Mouse (Mus musculus) cerebellum, adult 11 months (tissue): ENCODE measurements around the gene Tmem233.

Experiments used
- DNase-seq: peaks from one replicate; pipeline ENCODE4 v3.0.0; 2022

Gene Tmem233

GRCm38 (mm10) chr5:116083081-116083480, at the start of gene Tmem233:
Tmem233 (minus strand) TSS chr5:116083244.
- no peak for DNase-seq

DNA sequence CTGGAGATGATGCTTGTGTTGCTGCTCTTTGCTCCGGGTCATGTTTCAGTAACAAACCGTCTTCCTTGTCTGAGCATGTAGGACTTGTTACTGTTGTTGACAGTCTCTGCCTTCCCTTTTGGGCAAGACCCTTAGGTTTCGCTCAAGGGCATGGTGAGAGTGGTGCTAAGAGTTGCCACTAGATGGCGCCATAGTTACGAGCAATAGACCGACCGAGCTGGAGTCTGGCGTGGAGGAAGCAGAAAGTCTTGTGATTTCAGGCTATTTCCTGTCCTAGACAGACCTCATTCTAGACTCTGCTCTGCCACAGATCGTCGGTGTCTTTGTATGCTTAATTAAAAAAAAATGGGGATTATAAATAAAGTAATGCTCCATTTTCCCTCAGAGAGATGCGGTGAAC, 40.3 kb upstream of the Tmem233 start:
- DNase-seq = peak; percentile 70

DNA sequence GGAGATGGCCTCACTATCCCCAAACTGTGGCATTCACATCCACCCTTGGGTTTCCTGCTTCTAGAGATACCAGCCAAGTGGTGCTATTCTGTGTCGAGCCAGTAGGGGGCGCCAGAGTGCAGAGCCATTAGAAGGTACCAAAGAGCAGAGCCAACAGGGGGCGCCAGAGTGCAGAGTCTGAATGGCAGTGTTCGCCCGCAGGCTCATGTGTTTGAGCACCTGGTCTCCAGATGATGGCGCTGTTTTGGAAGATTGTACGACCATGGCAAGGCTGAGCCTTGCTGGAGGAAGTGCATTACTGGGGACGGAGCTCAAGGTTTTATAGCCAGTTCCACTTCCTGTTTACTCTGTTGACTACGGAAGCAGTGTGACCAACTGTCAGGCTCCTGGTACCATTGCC, 33.5 kb upstream of the Tmem233 start:
- DNase-seq = peak; percentile 20

DNA sequence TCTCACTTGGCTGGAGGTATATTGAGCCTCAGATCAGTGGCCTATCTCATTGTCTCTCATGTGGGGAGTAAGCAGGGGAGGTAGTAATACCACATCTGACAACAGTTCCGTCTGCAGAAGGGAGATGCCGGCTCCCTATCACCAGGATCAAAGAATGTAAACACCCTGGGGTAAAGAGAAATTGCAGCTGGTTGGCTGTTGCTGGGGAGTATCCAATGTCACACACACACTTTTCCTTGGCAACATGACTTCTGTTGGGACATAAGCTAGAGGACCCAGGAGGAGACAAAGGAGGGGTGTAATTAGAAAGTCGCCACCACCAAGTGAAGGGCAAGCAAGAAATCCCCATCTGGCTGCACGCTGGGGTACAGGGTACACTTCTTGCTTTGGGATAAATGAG, 33.1 kb upstream of the Tmem233 start:
- no peak for DNase-seq

DNA sequence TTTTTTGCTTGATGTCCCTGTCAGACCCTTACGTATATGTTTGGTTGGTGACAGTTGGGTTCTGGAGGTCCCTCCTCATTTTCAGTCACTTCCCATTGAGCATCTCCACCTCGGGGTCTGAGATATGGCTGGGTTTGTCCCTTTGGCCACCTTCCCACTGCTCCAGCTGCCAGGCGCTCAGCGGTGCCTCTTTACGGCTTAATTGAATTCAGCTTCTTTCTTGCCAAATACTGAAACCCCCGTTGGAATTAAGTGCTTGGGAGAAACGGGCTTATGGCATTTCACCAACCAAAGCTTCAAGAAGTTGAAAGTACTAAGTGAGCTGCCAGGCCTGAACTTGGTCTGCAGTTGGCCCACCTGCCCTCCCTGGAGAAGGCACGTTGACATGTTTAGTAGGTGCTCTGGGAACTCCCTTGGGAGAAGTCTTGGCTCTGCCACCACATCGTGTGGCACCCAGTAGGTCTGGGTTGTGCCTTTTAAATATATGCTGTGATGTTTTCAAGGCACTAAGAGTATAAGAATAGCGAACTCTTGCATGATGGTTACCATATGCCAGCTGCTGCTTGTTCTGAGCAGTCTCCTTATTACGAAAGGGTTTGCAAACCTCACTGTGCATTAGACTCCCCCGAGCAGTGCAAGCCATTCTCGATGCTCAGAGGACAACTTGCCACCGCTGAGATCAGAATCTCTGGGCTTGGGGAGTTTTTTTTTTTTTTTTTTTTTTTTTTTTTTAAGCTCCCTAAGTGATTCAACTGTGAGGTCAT, 32.2 kb upstream of the Tmem233 start:
- DNase-seq = no peak

DNA sequence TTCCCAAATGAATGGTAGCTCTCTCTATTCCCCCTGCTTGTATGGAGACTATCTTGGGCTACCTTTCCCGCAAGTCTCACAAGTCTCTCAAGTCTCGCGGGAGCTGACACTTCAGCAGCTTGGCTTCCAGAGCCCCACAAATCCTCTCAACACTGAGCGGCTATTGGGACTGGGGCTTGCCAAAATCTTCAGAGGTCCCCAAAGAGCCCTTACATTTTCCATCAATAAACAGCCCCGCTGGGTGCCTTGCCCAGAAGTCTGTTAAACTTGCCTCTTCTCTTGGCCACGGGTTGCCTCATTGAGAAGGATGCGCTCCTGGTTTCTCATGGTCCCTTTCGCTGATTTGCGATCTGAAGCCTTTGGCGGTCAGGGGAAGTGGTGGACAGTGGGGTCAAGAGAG, 25.6 kb upstream of the Tmem233 start:
- DNase-seq = no peak

DNA sequence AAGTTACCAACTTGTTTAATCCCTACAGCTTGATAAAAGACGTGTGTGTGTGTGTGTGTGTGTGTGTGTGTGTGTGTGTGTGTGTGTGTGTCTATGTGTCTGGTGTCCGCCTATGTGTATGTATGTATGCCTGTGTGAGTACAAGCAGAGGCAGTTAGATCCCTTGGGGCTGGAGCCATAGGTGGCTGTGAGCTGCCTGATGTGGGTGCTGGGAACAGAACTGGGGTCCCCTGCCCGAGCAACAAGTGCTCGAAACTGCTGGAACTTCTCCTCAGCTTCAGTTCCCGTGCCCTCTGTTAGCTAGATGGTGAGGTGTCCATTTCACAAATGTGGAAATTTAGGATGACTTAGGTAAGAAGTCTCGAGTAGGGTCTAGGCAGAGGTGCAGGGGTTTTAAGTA, 1.2 kb upstream of the Tmem233 start:
- DNase-seq = no peak

DNA sequence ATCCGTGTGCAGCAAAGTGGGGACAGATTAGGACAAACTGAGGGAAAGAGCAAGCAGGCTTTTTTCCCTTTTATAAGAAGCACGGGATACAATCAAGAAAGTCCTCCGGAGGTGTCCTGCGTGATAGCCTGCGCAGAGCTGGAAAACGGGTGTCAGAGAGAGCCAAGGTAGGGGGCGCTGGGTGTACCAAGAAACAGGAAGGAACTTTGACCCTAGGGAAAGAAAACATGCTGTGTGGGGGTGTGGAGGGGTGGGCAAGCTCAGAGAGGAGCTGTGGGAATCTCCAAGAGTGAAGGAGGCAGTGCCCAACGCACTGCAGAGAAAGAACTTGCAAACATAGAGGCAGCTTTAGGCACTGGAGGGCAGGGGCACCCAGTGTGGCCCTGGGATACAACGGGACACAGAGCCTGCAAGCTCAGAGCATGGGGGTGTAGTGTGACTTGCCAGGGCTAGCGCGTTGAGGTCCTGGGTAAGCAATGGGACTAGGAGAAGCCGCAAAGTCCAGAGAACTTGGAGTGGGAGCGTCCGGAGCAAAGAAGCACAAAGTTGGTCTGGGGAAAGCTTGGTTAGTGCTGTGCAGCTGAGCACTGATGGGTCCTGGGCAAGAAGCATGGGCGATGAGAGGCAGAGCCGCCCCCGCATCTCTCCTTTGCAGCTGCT, 673 bp downstream of the Tmem233 start:
- DNase-seq = no peak

GRCm38 (mm10) chr5:116081616-116082015, 1.4 kb downstream of the Tmem233 start:
- no peak for DNase-seq

- no peak for DNase-seq
These were observed 2.3 kb downstream of the Tmem233 start for GRCm38 (mm10) chr5:116080736-116081135.

- DNase-seq = no peak
These were observed 13.4 kb downstream of the Tmem233 start for GRCm38 (mm10) chr5:116069618-116070017.

DNA sequence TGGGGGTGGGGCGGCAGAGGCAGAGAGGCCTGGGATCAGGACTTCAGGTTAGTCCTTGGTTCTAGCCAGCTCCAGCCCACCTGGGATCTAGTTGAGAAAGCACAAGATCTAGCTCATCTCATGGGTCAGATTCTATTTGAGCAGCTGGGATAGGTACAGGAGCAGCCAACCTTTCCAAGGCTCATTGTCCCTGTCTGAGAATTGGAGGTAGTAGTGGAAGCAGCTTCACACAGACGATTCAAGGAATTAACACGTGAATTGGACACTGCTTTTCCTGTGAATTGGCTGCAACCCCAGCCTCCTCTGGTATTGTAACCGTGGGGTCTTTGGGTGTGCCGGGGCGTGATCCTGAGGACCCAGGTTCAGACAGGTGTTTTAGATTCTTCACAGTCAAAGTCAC, 30.2 kb downstream of the Tmem233 start:
- no peak for DNase-seq

GRCm38 (mm10) chr5:116052171-116052570, 30.9 kb downstream of the Tmem233 start:
- DNase-seq = no peak

DNA sequence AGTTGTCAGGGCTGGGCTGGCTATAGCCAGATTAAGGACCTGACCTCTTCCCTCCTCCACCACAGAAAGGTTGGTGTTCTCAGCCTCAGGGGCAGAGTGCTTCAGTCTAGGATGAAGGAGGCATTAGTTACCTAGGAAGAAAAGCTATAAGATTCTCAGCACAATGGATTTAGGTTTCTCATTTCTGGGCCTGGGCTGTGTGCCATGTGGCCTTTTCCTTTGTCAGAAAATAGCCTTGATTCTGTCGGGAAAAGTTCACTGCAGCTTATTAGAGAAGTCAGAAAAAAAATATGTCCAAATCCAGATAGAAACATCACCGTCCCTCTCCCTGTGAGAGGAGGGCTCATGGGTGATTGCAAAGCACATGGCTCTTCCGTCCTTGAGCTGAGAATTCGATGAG, 33.2 kb downstream of the Tmem233 start:
- no peak for DNase-seq

DNA sequence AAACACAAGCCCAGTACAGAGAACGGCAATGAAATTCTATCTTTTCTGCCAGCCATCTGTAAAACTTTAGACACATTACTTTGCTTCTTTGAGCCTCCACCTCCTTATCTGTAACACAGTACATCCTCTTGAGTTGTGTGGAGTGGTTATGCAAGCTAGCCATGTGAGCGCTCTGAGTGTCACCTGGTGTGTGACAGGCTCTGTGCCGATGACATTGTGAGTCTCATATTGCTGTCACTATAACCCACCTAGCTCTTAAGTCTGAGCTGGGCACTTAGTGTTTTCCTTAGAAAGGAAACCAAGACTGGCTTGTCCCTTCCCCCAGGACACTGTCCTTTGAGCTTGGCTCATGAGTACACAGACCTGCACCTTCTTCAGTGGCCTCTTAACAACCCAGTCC, 34.7 kb downstream of the Tmem233 start:
- no peak for DNase-seq

GRCm38 (mm10) chr5:116046246-116046645, 36.8 kb downstream of the Tmem233 start:
- no peak for DNase-seq

GRCm38 (mm10) chr5:116045581-116045980, 37.5 kb downstream of the Tmem233 start:
- DNase-seq = no peak

GRCm38 (mm10) chr5:116042241-116042640, 40.8 kb downstream of the Tmem233 start:
- DNase-seq = no peak

GRCm38 (mm10) chr5:116039706-116040105, 43.3 kb downstream of the Tmem233 start:
- no peak for DNase-seq

- DNase-seq = no peak
These were observed 45.3 kb downstream of the Tmem233 start for GRCm38 (mm10) chr5:116037731-116038130.

GRCm38 (mm10) chr5:116036465-116036864, 46.6 kb downstream of the Tmem233 start:
- no peak for DNase-seq

DNA sequence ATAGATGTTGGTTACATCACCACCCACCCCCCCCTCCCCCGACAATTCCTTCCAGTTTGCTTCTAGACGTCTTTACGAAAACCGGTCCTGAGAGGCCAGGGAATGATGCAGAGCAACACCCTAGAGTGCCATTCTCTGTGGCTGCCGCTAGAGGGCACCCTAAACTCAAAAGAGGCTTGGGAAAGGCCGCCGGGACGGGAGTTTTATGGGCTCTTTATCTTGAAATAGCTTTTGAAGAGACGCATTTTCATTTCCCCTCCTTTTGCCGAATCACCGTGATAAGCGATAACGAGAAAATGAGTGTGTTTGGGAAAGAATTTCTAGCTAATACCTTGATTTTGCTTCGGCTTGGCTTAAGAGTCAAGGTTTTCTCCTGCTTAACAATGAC, 51.9 kb downstream of the Tmem233 start:
- no peak for DNase-seq

GRCm38 (mm10) chr5:116030566-116031189, 52.4 kb downstream of the Tmem233 start:
- no peak for DNase-seq

DNA sequence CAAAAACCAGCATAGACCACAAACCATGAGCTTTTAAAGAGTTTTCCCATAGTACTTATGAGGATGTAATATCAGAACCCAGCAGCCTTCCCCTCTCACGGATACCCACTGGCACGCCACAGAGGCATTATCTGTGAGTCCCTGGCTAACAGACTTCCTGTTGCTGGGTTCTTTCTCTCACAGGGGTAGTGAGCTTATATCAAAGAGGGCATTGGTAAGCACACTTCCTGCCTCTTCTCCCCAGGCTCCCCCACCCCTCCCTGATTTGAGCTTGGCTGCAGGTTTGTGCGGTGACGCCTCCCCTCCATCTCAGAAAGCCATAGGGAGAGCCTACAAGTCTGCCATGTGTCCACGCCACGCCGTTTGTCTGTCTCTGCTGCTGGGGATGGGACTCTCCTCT, 54.0 kb downstream of the Tmem233 start:
- DNase-seq = no peak
